In the genomic region with DNA sequence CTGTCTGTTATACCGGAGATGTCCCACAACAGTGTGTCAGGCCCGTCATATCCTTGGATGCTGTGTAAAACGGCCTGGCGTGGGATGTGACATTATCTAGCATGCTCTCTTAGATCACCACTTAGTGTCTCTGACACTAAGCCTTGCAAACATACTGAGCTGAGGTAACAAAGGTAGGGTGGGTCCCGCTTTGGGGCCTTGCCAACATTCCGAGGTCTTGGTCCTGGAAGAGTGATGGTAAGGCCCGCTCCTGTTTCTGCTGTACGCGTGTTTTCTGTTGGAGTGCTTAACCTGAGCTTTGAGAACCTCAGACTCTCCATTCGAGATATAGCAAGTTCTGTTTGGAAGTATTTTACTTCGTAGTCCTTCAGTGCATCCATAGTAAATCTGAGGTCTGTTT, we compare ENCODE assay signal across 27 mouse cellular contexts. TPM values are rescaled to one million over a fixed set of nuclear protein-coding genes. Genes with fewer than 3 reads are reported as not detected.
A peak's percentile ranks its signal among the peaks of the same experiment; 100 is the strongest.
DNase-seq lines count a peak whose midpoint lies in the region; ATAC-seq and TF ChIP-seq lines count a peak whose summit lies in the region.
"Had no signal": no experiment of that assay in that cellular context is flagged by ENCODE, and none has a peak within 500 bp of the region (broad histone marks: within the 10 kb centered on the region; RNA-seq: fewer than 3 reads in every experiment).

No protein-coding gene starts in this region.

- no peak for ATAC-seq in frontal cortex, adult (ENCODE audit: low TSS enrichment)
- ATAC-seq: CD4-positive, CD25-positive, alpha-beta regulatory T cell, adult 4 months; forebrain, postnatal 0 days; hindbrain, embryonic 16.5 days had no signal

- no peak overlapping the region for H3K4me3 ChIP-seq in lung, adult 2 months (replicated peaks; ENCODE audit: extremely low read depth, low read depth, low read length)
- H3K4me3 ChIP-seq: embryonic facial prominence, embryonic 15.5 days; forebrain, embryonic 12.5 days; heart, embryonic 15.5 days; limb, embryonic 10.5 days; limb, embryonic 15.5 days; liver, embryonic 13.5 days; neural tube, embryonic 15.5 days had no signal

- TF ChIP-seq CTCF in lung, adult 2 months (IDR thresholded peaks at IDR 0.05; ENCODE audit: insufficient read depth, low read length), result no peak

- peak; percentile 30 to 47 for DNase-seq in lung, adult 18-20 months
- no peak for DNase-seq in lung, adult 2 months
- DNase-seq in ES-CJ7 (ENCODE audit: low read depth, low spot score) (peak; percentile 59), ZHBTc4 (ENCODE audit: low read depth, low spot score) (peak; percentile 83)
- peak; percentile 28 for DNase-seq in lung, postnatal 36 days
- no peak for DNase-seq in retina, postnatal 1 day
- DNase-seq: adrenal gland, adult 8-10 months; cerebellum, adult 9-10 months; cerebellum, postnatal 36 days; forebrain, postnatal 0 days; gastrocnemius, postnatal 10 days; kidney, adult 18-20 months; liver, embryonic 13.5 days; midbrain, embryonic 14.5 days; right cerebral cortex, adult 18-20 months; spleen, adult 18-20 months; thymus, adult 2 months; thymus, postnatal 36 days had no signal

- no peak for TF ChIP-seq POLR2A in lung, adult 2 months (IDR thresholded peaks at IDR 0.05; ENCODE audit: borderline replicate concordance, extremely low read depth, low read depth, low read length)

- 64% methylated on average over 11 of the region's 11 CpGs for WGBS in lung, adult 2 months

- peaks cover 17% of the 10 kb centered on the region for H3K4me1 ChIP-seq in lung, adult 2 months (ENCODE audit: control insufficient read depth, insufficient read depth, low read length)

RNA-seq across cellular contexts. Expression of a gene that starts 5.8 kb away (rescaled TPM):
- polyA plus RNA-seq in lung, adult 2 months (2012; rRNA removed), result 9.4 and 14.3 TPM in 2 replicates

Comparison
In these comparisons a context has a peak if more than half of its experiments do, and no peak if none do; other contexts are left out.
1. DNase-seq: peak in lung, adult 18-20 months (2 of 2), ES-CJ7 (single experiment), ZHBTc4 (single experiment) and lung, postnatal 36 days (single experiment); none in lung, adult 2 months (single experiment) and retina, postnatal 1 day (single experiment).